Mouse (Mus musculus): ENCODE data around the gene Gm6460. TPM values are rescaled to one million over a fixed set of nuclear protein-coding genes. Genes with fewer than 3 reads are reported as not detected.
"Not testable (repeated sequence)": the region's sequence is repeated elsewhere in the genome, so short reads cannot be mapped to it uniquely, and the experiment has no call there.

The Gm6460 gene
- not detected for polyA plus RNA-seq (2012; fragmentation: generic; extraction: Trizol)

DNA sequence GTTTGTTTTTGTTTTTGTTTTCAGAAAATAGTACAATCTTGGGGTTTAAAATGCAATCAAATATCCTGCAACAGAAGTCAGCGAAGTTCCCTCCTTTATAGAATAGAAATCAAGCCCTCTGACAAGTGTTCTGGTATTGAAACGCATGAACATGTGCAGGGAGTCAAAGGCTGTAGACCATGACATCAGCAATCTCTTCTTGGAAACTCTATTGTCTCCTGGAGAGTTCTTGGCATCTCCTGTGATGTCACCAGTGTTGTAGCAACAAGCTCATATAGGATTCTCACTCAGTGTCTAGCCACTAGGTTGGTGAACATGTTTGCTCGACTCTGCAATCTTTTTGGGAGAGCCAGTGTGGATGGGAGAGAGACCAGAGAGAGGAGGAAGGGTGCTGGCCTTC is at the start of gene Gm6460:
Gene Gm6460, plus strand, starts transcription at position 301 of the 400 bp plus-strand sequence.
- not testable (repeated sequence) for H3K4me2 ChIP-seq (ENCODE audit: low read depth); H3K27me3 ChIP-seq (ENCODE audit: control insufficient read depth, insufficient read depth, insufficient read length); H3K36me3 ChIP-seq (ENCODE audit: control insufficient read depth, insufficient read depth); H3K79me2 ChIP-seq (ENCODE audit: control insufficient read depth, insufficient read depth); H3ac ChIP-seq (ENCODE audit: control insufficient read depth, insufficient read length); H3K4me3 ChIP-seq

Other genes with a start within 250 kb of the Gm6460 start
- gene Gm8897, start 178.5 kb upstream of the Gm6460 start, polyA plus RNA-seq (2012; fragmentation: generic; extraction: Trizol) = not detected
- gene Gm8906, start 92.2 kb upstream of the Gm6460 start, polyA plus RNA-seq (2012; fragmentation: generic; extraction: Trizol) = not detected
- not detected for gene Gm8922, start 87.0 kb downstream of the Gm6460 start, polyA plus RNA-seq (2012; fragmentation: generic; extraction: Trizol)
- gene Gm8926, start 175.6 kb downstream of the Gm6460 start, polyA plus RNA-seq (2012; fragmentation: generic; extraction: Trizol) = not detected